Mouse (Mus musculus) embryo, embryonic 10 days (tissue): ENCODE data around the gene Atp9a.
"Not testable (repeated sequence)": the region's sequence is repeated elsewhere in the genome, so short reads cannot be mapped to it uniquely, and the experiment has no call there.

ENCODE experiments used
- DNase-seq: peaks from one replicate; pipeline ENCODE4 v3.0.0-alpha.2; 2015; ENCODE audit warnings: low spot score

Gene Atp9a

GRCm38 (mm10) chr2:168742059-168742627, at the start of gene Atp9a:
Gene Atp9a, minus strand, starts transcription at chr2:168742409.
- peak; percentile 29 for DNase-seq

- DNase-seq: peak; percentile 68
These were observed 49.0 kb upstream of the Atp9a start for GRCm38 (mm10) chr2:168791115-168791802.

DNA sequence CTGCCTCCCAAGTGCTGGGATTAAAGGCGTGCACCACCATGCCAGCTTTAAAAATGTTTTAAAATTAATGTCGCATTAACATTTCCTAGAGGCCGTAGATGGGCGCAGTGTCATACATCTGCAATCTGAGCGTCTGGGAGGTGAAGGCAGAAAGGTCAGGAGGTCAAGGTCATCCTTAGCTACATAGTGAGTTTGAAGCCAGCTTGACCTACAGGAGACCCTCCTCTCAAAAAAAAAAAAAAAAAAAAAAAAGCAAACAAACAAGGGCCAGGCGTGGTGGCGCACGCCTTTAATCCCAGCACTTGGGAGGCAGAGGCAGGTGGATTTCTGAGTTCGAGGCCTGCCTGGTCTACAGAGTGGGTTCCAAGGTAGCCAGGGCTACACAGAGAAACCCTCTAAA, 44.0 kb upstream of the Atp9a start:
- no peak for DNase-seq

DNA sequence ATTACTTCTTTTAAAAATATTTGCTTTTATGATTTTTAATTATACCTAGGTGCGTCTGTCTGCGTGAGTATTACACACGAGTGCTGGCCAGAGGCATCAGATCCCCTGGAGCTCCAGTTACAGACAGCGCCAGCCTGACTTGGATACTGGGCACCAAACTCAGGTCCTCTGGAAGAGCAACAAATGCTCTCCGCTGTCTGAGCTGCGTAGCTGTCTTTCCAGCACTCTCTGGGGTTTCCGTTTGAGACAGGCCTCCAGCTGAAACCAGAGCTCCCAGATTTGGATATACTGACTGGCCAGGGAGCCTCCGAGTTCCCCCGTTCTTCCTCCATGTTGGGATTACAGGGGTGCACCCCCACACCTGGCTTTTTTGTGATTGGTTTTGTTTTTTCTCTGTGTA, 38.4 kb upstream of the Atp9a start:
- DNase-seq: peak; percentile 44

- DNase-seq: peak; percentile 57
These were observed 37.8 kb upstream of the Atp9a start for GRCm38 (mm10) chr2:168780024-168780423.

DNA sequence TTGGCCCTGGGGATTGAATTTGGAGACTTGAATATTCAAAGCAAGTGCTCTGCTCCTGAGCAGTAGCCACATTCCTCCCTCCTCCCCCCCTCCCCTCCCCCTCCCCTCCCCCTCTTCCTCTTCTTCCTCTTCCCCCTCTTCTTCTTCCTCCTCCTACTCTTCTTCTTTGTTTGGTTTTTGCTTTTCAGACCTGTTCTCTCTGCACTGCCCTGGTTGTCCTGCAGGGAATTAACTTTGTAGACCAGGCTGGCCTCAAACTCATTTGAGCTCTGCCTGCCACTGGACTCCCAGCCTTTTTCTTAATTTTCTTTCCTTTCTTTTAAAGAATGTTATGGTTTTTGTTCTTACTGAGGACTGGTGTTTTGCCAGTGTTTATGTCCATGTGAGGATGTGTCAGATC, 35.3 kb upstream of the Atp9a start:
- DNase-seq: no peak

DNA sequence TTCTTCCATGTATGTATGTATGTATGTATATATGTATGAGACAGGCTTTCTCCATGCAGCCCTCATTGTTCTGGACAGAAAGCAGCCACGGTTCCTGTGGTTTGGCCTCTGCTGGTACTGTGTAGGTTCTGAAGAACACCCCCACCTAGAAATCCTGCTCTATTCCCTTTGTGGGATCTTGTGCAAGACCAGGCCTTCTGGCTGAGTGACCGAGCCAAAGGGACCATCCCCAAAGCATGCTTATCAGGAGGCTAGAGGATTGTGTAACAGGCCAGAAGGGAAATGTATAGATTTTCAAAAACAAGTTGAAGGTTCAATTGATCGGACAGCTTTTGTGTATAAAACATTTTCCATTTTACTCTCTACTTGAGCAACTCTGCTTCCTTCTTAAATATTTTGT, 34.0 kb upstream of the Atp9a start:
- no peak for DNase-seq

GRCm38 (mm10) chr2:168769259-168769658, 27.1 kb upstream of the Atp9a start:
- no peak for DNase-seq

GRCm38 (mm10) chr2:168767582-168767981, 25.4 kb upstream of the Atp9a start, which contains the start of gene Sall4:
Gene Sall4, minus strand, starts transcription at chr2:168767943.
- DNase-seq: no peak

- peak; percentile 97 for DNase-seq
These were observed 24.5 kb upstream of the Atp9a start for GRCm38 (mm10) chr2:168766538-168767361.

- peak; percentile 51 for DNase-seq
These were observed 23.7 kb upstream of the Atp9a start for GRCm38 (mm10) chr2:168765696-168766537.

- peak; percentile 92 for DNase-seq
These were observed 23.0 kb upstream of the Atp9a start for GRCm38 (mm10) chr2:168765065-168765681.

GRCm38 (mm10) chr2:168764460-168764867, 22.3 kb upstream of the Atp9a start:
- no peak for DNase-seq

- DNase-seq: no peak
These were observed 21.6 kb upstream of the Atp9a start for GRCm38 (mm10) chr2:168763785-168764184.

DNA sequence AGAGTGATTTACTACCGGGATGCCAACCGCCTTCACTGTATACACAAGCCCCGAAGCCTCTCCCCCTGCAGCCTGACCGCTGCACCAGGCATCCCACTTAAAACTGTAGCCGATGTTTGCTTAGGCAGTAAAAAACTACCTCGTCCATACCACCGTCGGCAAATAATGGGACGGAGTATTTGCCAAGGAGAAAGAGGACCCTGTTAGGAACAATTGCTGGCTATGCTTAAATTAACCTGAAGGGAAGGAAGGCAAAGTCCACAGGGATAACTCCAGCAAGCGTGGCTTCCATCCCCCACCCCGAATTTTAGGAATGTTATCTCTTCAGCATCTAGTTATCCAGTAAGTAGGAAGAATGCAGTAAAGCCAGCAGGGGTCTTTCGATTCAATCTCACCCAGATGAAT, 20.2 kb upstream of the Atp9a start:
- peak; percentile 66 for DNase-seq

- no peak for DNase-seq
These were observed 19.7 kb upstream of the Atp9a start for GRCm38 (mm10) chr2:168761954-168762353.

GRCm38 (mm10) chr2:168761141-168761540, 18.9 kb upstream of the Atp9a start:
- no peak for DNase-seq

DNA sequence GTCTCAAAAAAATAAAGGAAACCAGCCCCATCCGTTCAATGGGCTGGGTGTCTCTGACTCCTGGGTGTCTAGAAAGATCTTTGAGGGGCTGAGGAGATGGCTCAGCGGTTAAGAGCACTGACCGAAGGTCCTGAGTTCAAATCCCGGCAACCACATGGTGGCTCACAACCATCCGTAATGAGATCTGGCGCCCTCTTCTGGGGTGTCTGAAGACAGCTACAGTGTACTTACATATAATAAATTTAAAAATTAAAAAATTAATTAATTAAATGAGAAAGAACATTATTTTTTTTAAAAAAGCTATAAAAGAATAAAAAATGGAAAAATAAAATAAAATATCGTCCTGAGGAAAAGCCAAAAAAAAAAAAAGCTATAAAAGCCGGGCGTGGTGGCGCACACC, 2.2 kb upstream of the Atp9a start:
- DNase-seq: not testable (repeated sequence)

GRCm38 (mm10) chr2:168742649-168743048, 440 bp upstream of the Atp9a start:
- peak; percentile 71 for DNase-seq

GRCm38 (mm10) chr2:168741273-168742058, 743 bp downstream of the Atp9a start:
- peak; percentile 71 for DNase-seq

DNA sequence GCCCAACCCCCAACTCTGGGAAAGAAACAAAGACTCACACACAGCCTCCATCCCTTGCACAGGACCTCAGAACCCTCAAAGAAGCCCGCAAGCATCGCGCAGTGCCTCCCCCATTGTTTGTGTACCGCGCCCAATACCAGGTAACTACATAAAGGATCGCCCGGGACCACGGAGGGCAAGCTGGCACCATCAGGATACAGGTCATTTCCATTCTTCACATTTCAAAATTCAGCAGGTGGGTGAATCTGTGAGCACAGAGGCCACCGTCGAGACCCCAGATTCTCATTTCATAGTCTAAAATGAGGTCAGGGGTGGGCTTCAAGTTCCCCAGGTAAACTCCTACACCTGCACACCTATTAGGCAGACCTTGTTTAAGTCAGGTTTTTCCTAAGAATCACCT, 1.7 kb downstream of the Atp9a start:
- no peak for DNase-seq
